Mouse (Mus musculus): ENCODE data around the gene Mvb12b. TPM values are rescaled to one million over a fixed set of nuclear protein-coding genes. Genes with fewer than 3 reads are reported as not detected.

Mvb12b gene
- polyA plus RNA-seq, 1 experiment from 2014 or later: 16.9 TPM

- Histone ChIP-seq H3K36me3 (ENCODE audit: control insufficient read depth, insufficient read depth, low read length) (no peaks in the 10 kb centered on the region), H3K4me3 (ENCODE audit: low read depth, low read length) (no peak overlapping the region), H3K4me1 (ENCODE audit: control insufficient read depth, insufficient read depth, low read length) (peaks cover 63% of the 10 kb centered on the region), H3K27ac (replicated peaks; ENCODE audit: low read depth, low read length) (peak overlapping the region; percentile 58), H3K4me2 (ENCODE audit: low read depth, severe bottlenecking) (no peak overlapping the region), H3K9ac (ENCODE audit: low read length) (no peak overlapping the region), H3K27me3 (ENCODE audit: control insufficient read depth, insufficient read depth, low read length) (no peaks in the 10 kb centered on the region), H3K9me3 (ENCODE audit: control insufficient read depth, low read length) (no peaks in the 10 kb centered on the region)
- ATAC-seq (ENCODE audit: insufficient number of reproducible peaks, low FRiP score, low TSS enrichment, low read depth): no peak
- 51% methylated on average over 17 of the region's 17 CpGs for WGBS
- no peak for DNase-seq (ENCODE audit: low spot score)
Observed at GRCm38 (mm10) chr2:33811349-33811890, 76.3 kb downstream of the Mvb12b start.

GRCm38 (mm10) chr2:33809081-33809480 is 78.7 kb downstream of the Mvb12b start:
- Histone ChIP-seq H3K27ac (replicated peaks; ENCODE audit: low read depth, low read length) (no peak overlapping the region), H3K27me3 (ENCODE audit: control insufficient read depth, insufficient read depth, low read length) (no peaks in the 10 kb centered on the region), H3K9me3 (ENCODE audit: control insufficient read depth, low read length) (no peaks in the 10 kb centered on the region), H3K4me3 (ENCODE audit: low read depth, low read length) (no peak overlapping the region), H3K4me2 (ENCODE audit: low read depth, severe bottlenecking) (no peak overlapping the region), H3K4me1 (ENCODE audit: control insufficient read depth, insufficient read depth, low read length) (peaks cover 55% of the 10 kb centered on the region), H3K36me3 (ENCODE audit: control insufficient read depth, insufficient read depth, low read length) (no peaks in the 10 kb centered on the region; the same call in 1 of the 2 replicates), H3K9ac (ENCODE audit: low read length) (no peak overlapping the region)
- DNase-seq (ENCODE audit: low spot score) (no peak), ATAC-seq (ENCODE audit: insufficient number of reproducible peaks, low FRiP score, low TSS enrichment, low read depth) (no peak)
- WGBS: 89% methylated on average over 3 of the region's 3 CpGs

- Histone ChIP-seq H3K9me3 (ENCODE audit: control insufficient read depth, low read length) (no peaks in the 10 kb centered on the region), H3K27me3 (ENCODE audit: control insufficient read depth, insufficient read depth, low read length) (no peaks in the 10 kb centered on the region), H3K36me3 (ENCODE audit: control insufficient read depth, insufficient read depth, low read length) (no peaks in the 10 kb centered on the region; the same call in 1 of the 2 replicates), H3K4me2 (ENCODE audit: low read depth, severe bottlenecking) (no peak overlapping the region), H3K9ac (ENCODE audit: low read length) (no peak overlapping the region), H3K4me3 (ENCODE audit: low read depth, low read length) (no peak overlapping the region), H3K27ac (replicated peaks; ENCODE audit: low read depth, low read length) (no peak overlapping the region), H3K4me1 (ENCODE audit: control insufficient read depth, insufficient read depth, low read length) (peaks cover 45% of the 10 kb centered on the region)
- ATAC-seq (ENCODE audit: insufficient number of reproducible peaks, low FRiP score, low TSS enrichment, low read depth) (no peak), DNase-seq (ENCODE audit: low spot score) (no peak)
- 96% methylated on average over 5 of the region's 5 CpGs for WGBS
Observed at GRCm38 (mm10) chr2:33808032-33808431, 79.7 kb downstream of the Mvb12b start.

- Histone ChIP-seq H3K4me3 (ENCODE audit: low read depth, low read length) (no peak overlapping the region), H3K4me2 (ENCODE audit: low read depth, severe bottlenecking) (no peak overlapping the region), H3K36me3 (ENCODE audit: control insufficient read depth, insufficient read depth, low read length) (peaks cover 2% of the 10 kb centered on the region; the same call in 1 of the 2 replicates), H3K27ac (replicated peaks; ENCODE audit: low read depth, low read length) (peak overlapping the region; percentile 47; the same call in 1 of the 2 replicates), H3K27me3 (ENCODE audit: control insufficient read depth, insufficient read depth, low read length) (no peaks in the 10 kb centered on the region), H3K9me3 (ENCODE audit: control insufficient read depth, low read length) (no peaks in the 10 kb centered on the region), H3K4me1 (ENCODE audit: control insufficient read depth, insufficient read depth, low read length) (peaks cover 39% of the 10 kb centered on the region), H3K9ac (ENCODE audit: low read length) (no peak overlapping the region)
- ATAC-seq (ENCODE audit: insufficient number of reproducible peaks, low FRiP score, low TSS enrichment, low read depth): no peak
- 76% methylated on average over 11 of the region's 11 CpGs for WGBS
- no peak for DNase-seq (ENCODE audit: low spot score)
Observed at GRCm38 (mm10) chr2:33805640-33806039, 82.1 kb downstream of the Mvb12b start.

- DNase-seq (ENCODE audit: low spot score): no peak
- WGBS: 84% methylated on average over 4 of the region's 4 CpGs
Observed at GRCm38 (mm10) chr2:33803717-33804214, 84.0 kb downstream of the Mvb12b start.

GRCm38 (mm10) chr2:33803083-33803615 is 84.6 kb downstream of the Mvb12b start:
- Histone ChIP-seq H3K36me3 (ENCODE audit: control insufficient read depth, insufficient read depth, low read length) (peaks cover 2% of the 10 kb centered on the region; the same call in 1 of the 2 replicates), H3K4me1 (ENCODE audit: control insufficient read depth, insufficient read depth, low read length) (peaks cover 22% of the 10 kb centered on the region), H3K9ac (ENCODE audit: low read length) (no peak overlapping the region), H3K27ac (replicated peaks; ENCODE audit: low read depth, low read length) (no peak overlapping the region), H3K4me3 (ENCODE audit: low read depth, low read length) (no peak overlapping the region), H3K9me3 (ENCODE audit: control insufficient read depth, low read length) (no peaks in the 10 kb centered on the region), H3K4me2 (ENCODE audit: low read depth, severe bottlenecking) (no peak overlapping the region), H3K27me3 (ENCODE audit: control insufficient read depth, insufficient read depth, low read length) (no peaks in the 10 kb centered on the region)
- no peak for ATAC-seq (ENCODE audit: insufficient number of reproducible peaks, low FRiP score, low TSS enrichment, low read depth)
- whole genome bisulfite sequencing: 94% methylated on average over 12 of the region's 12 CpGs
- no peak for DNase-seq (ENCODE audit: low spot score)

More at GRCm38 (mm10) chr2:33803717-33804214, 84.0 kb downstream of the Mvb12b start:
- H3K36me3 ChIP-seq (ENCODE audit: control insufficient read depth, insufficient read depth, low read length): peaks cover 2% of the 10 kb centered on the region; the same call in 1 of the 2 replicates
- no peak for ATAC-seq (ENCODE audit: insufficient number of reproducible peaks, low FRiP score, low TSS enrichment, low read depth)
- H3K4me1 ChIP-seq (ENCODE audit: control insufficient read depth, insufficient read depth, low read length): peaks cover 23% of the 10 kb centered on the region
- H3K27ac ChIP-seq (replicated peaks; ENCODE audit: low read depth, low read length): no peak overlapping the region
- no peak overlapping the region for H3K9ac ChIP-seq (ENCODE audit: low read length)
- H3K4me3 ChIP-seq (ENCODE audit: low read depth, low read length): no peak overlapping the region
- no peaks in the 10 kb centered on the region for H3K27me3 ChIP-seq (ENCODE audit: control insufficient read depth, insufficient read depth, low read length)
- no peaks in the 10 kb centered on the region for H3K9me3 ChIP-seq (ENCODE audit: control insufficient read depth, low read length)
- no peak overlapping the region for H3K4me2 ChIP-seq (ENCODE audit: low read depth, severe bottlenecking)

- H3K4me3 ChIP-seq (ENCODE audit: low read depth, low read length): no peak overlapping the region
- ATAC-seq (ENCODE audit: insufficient number of reproducible peaks, low FRiP score, low TSS enrichment, low read depth): peak; percentile 31; the same call in 1 of the 2 replicates
- no peak for DNase-seq (ENCODE audit: low spot score)
- no peak overlapping the region for H3K4me2 ChIP-seq (ENCODE audit: low read depth, severe bottlenecking)
- no peak overlapping the region for H3K27ac ChIP-seq (replicated peaks; ENCODE audit: low read depth, low read length)
- peaks cover 2% of the 10 kb centered on the region; the same call in 1 of the 2 replicates for H3K36me3 ChIP-seq (ENCODE audit: control insufficient read depth, insufficient read depth, low read length)
- no peaks in the 10 kb centered on the region for H3K9me3 ChIP-seq (ENCODE audit: control insufficient read depth, low read length)
- H3K9ac ChIP-seq (ENCODE audit: low read length): no peak overlapping the region
- H3K27me3 ChIP-seq (ENCODE audit: control insufficient read depth, insufficient read depth, low read length): no peaks in the 10 kb centered on the region
- 32% methylated on average over 13 of the region's 13 CpGs for WGBS
- peaks cover 22% of the 10 kb centered on the region for H3K4me1 ChIP-seq (ENCODE audit: control insufficient read depth, insufficient read depth, low read length)
Observed at GRCm38 (mm10) chr2:33801760-33802159, 86.0 kb downstream of the Mvb12b start.

GRCm38 (mm10) chr2:33801336-33801735 is 86.4 kb downstream of the Mvb12b start:
- no peak overlapping the region for H3K27ac ChIP-seq (replicated peaks; ENCODE audit: low read depth, low read length)
- no peak for DNase-seq (ENCODE audit: low spot score)
- H3K4me2 ChIP-seq (ENCODE audit: low read depth, severe bottlenecking): no peak overlapping the region
- H3K4me1 ChIP-seq (ENCODE audit: control insufficient read depth, insufficient read depth, low read length): peaks cover 26% of the 10 kb centered on the region
- peaks cover 2% of the 10 kb centered on the region; the same call in 1 of the 2 replicates for H3K36me3 ChIP-seq (ENCODE audit: control insufficient read depth, insufficient read depth, low read length)
- no peaks in the 10 kb centered on the region for H3K27me3 ChIP-seq (ENCODE audit: control insufficient read depth, insufficient read depth, low read length)
- no peaks in the 10 kb centered on the region for H3K9me3 ChIP-seq (ENCODE audit: control insufficient read depth, low read length)
- 64% methylated on average over 8 of the region's 8 CpGs for WGBS
- no peak overlapping the region for H3K9ac ChIP-seq (ENCODE audit: low read length)
- no peak overlapping the region for H3K4me3 ChIP-seq (ENCODE audit: low read depth, low read length)
- ATAC-seq (ENCODE audit: insufficient number of reproducible peaks, low FRiP score, low TSS enrichment, low read depth): 0 out of 2 replicates have a peak, but pooled peaks have one; percentile 7

All from limb, embryonic 11.5 days (tissue).